Mouse (Mus musculus): ENCODE data around the gene Aspm. TPM values are rescaled to one million over a fixed set of nuclear protein-coding genes. Genes with fewer than 3 reads are reported as not detected.

The Aspm gene
- total and polyA plus RNA-seq, 2 experiments from 2014 or later = 0.75 to 4.0 TPM

GRCm38 (mm10) chr1:139455226-139455869 is 776 bp downstream of the Aspm start:
- WGBS = 2% methylated on average over 17 of the region's 17 CpGs
- H3K36me3 ChIP-seq (ENCODE audit: insufficient read depth, low read length) = peaks cover 3% of the 10 kb centered on the region; the same call in 1 of the 2 replicates
- no peak overlapping the region for H3K9ac ChIP-seq (replicated peaks; ENCODE audit: low read length, poor library complexity, severe bottlenecking)
- H3K9me3 ChIP-seq (ENCODE audit: low read length) = no peaks in the 10 kb centered on the region
- peak overlapping the region; percentile 64 for H3K4me3 ChIP-seq (ENCODE audit: low read depth, low read length)
- H3K27ac ChIP-seq (ENCODE audit: low read depth, low read length) = no peak overlapping the region
- no peak for TF ChIP-seq CTCF (IDR thresholded peaks at IDR 0.05)
- H3K27me3 ChIP-seq (ENCODE audit: insufficient read depth, low read length) = no peaks in the 10 kb centered on the region
- H3K4me1 ChIP-seq (ENCODE audit: insufficient read depth, low read length) = no peaks in the 10 kb centered on the region
- H3K4me2 ChIP-seq (ENCODE audit: low read depth, low read length, poor library complexity, severe bottlenecking) = peak overlapping the region; percentile 96
- peak; percentile 9; the same call in 1 of the 2 replicates for ATAC-seq (ENCODE audit: low FRiP score)
- no peak for DNase-seq (ENCODE audit: low spot score)

GRCm38 (mm10) chr1:139460807-139461206 is 6.2 kb downstream of the Aspm start:
- Histone ChIP-seq H3K9me3 (ENCODE audit: low read length) (no peaks in the 10 kb centered on the region), H3K27me3 (ENCODE audit: insufficient read depth, low read length) (no peaks in the 10 kb centered on the region), H3K4me2 (ENCODE audit: low read depth, low read length, poor library complexity, severe bottlenecking) (no peak overlapping the region), H3K4me3 (ENCODE audit: low read depth, low read length) (no peak overlapping the region), H3K36me3 (ENCODE audit: insufficient read depth, low read length) (no peaks in the 10 kb centered on the region), H3K9ac (replicated peaks; ENCODE audit: low read length, poor library complexity, severe bottlenecking) (no peak overlapping the region), H3K4me1 (ENCODE audit: insufficient read depth, low read length) (no peaks in the 10 kb centered on the region), H3K27ac (ENCODE audit: low read depth, low read length) (no peak overlapping the region)
- no peak for DNase-seq (ENCODE audit: low spot score)
- TF ChIP-seq CTCF (IDR thresholded peaks at IDR 0.05) = no peak
- 86% methylated on average over 5 of the region's 5 CpGs for WGBS
- ATAC-seq (ENCODE audit: low FRiP score) = no peak

- no peaks in the 10 kb centered on the region for H3K9me3 ChIP-seq (ENCODE audit: low read length)
- 85% methylated on average over 11 of the region's 11 CpGs for WGBS
- H3K4me2 ChIP-seq (ENCODE audit: low read depth, low read length, poor library complexity, severe bottlenecking) = no peak overlapping the region
- no peaks in the 10 kb centered on the region for H3K27me3 ChIP-seq (ENCODE audit: insufficient read depth, low read length)
- H3K9ac ChIP-seq (replicated peaks; ENCODE audit: low read length, poor library complexity, severe bottlenecking) = no peak overlapping the region
- no peak overlapping the region for H3K27ac ChIP-seq (ENCODE audit: low read depth, low read length)
- ATAC-seq (ENCODE audit: low FRiP score) (no peak), DNase-seq (ENCODE audit: low spot score) (no peak)
- no peak overlapping the region for H3K4me3 ChIP-seq (ENCODE audit: low read depth, low read length)
- TF ChIP-seq CTCF (IDR thresholded peaks at IDR 0.05) = no peak
- H3K36me3 ChIP-seq (ENCODE audit: insufficient read depth, low read length) = no peaks in the 10 kb centered on the region
- H3K4me1 ChIP-seq (ENCODE audit: insufficient read depth, low read length) = no peaks in the 10 kb centered on the region
Observed at GRCm38 (mm10) chr1:139465936-139466335, 11.4 kb downstream of the Aspm start.

- 88% methylated on average over 11 of the region's 11 CpGs for WGBS
- Histone ChIP-seq H3K36me3 (ENCODE audit: insufficient read depth, low read length) (no peaks in the 10 kb centered on the region), H3K4me3 (ENCODE audit: low read depth, low read length) (no peak overlapping the region), H3K27ac (ENCODE audit: low read depth, low read length) (no peak overlapping the region), H3K4me1 (ENCODE audit: insufficient read depth, low read length) (0 out of 2 replicates have a peak, but pooled peaks cover 5% of the 10 kb centered on the region), H3K27me3 (ENCODE audit: insufficient read depth, low read length) (no peaks in the 10 kb centered on the region), H3K4me2 (ENCODE audit: low read depth, low read length, poor library complexity, severe bottlenecking) (no peak overlapping the region), H3K9me3 (ENCODE audit: low read length) (no peaks in the 10 kb centered on the region), H3K9ac (replicated peaks; ENCODE audit: low read length, poor library complexity, severe bottlenecking) (no peak overlapping the region)
- ATAC-seq (ENCODE audit: low FRiP score) (no peak), DNase-seq (ENCODE audit: low spot score) (peak; percentile 37)
- no peak for TF ChIP-seq CTCF (IDR thresholded peaks at IDR 0.05)
Observed at GRCm38 (mm10) chr1:139478898-139479297, 24.3 kb downstream of the Aspm start.

GRCm38 (mm10) chr1:139480246-139480645 is 25.7 kb downstream of the Aspm start:
- DNase-seq (ENCODE audit: low spot score) (peak; percentile 3), ATAC-seq (ENCODE audit: low FRiP score) (no peak)
- Histone ChIP-seq H3K27ac (ENCODE audit: low read depth, low read length) (no peak overlapping the region), H3K4me1 (ENCODE audit: insufficient read depth, low read length) (0 out of 2 replicates have a peak, but pooled peaks cover 5% of the 10 kb centered on the region), H3K9me3 (ENCODE audit: low read length) (no peaks in the 10 kb centered on the region), H3K36me3 (ENCODE audit: insufficient read depth, low read length) (no peaks in the 10 kb centered on the region), H3K27me3 (ENCODE audit: insufficient read depth, low read length) (no peaks in the 10 kb centered on the region), H3K4me2 (ENCODE audit: low read depth, low read length, poor library complexity, severe bottlenecking) (no peak overlapping the region), H3K9ac (replicated peaks; ENCODE audit: low read length, poor library complexity, severe bottlenecking) (no peak overlapping the region), H3K4me3 (ENCODE audit: low read depth, low read length) (no peak overlapping the region)
- 90% methylated on average over 8 of the region's 8 CpGs for WGBS
- peak; percentile 39; the same call in 1 of the 2 replicates for TF ChIP-seq CTCF (IDR thresholded peaks at IDR 0.05)

GRCm38 (mm10) chr1:139481146-139481545 is 26.6 kb downstream of the Aspm start:
- H3K4me2 ChIP-seq (ENCODE audit: low read depth, low read length, poor library complexity, severe bottlenecking) = no peak overlapping the region
- 0 out of 2 replicates have a peak, but pooled peaks cover 5% of the 10 kb centered on the region for H3K4me1 ChIP-seq (ENCODE audit: insufficient read depth, low read length)
- H3K27ac ChIP-seq (ENCODE audit: low read depth, low read length) = no peak overlapping the region
- DNase-seq (ENCODE audit: low spot score) (peak; percentile 22), ATAC-seq (ENCODE audit: low FRiP score) (peak; percentile 73; the same call in 1 of the 2 replicates)
- TF ChIP-seq CTCF (IDR thresholded peaks at IDR 0.05) = no peak
- H3K4me3 ChIP-seq (ENCODE audit: low read depth, low read length) = no peak overlapping the region
- 76% methylated on average over 4 of the region's 4 CpGs for WGBS
- no peaks in the 10 kb centered on the region for H3K27me3 ChIP-seq (ENCODE audit: insufficient read depth, low read length)
- H3K9ac ChIP-seq (replicated peaks; ENCODE audit: low read length, poor library complexity, severe bottlenecking) = no peak overlapping the region
- H3K36me3 ChIP-seq (ENCODE audit: insufficient read depth, low read length) = no peaks in the 10 kb centered on the region
- H3K9me3 ChIP-seq (ENCODE audit: low read length) = no peaks in the 10 kb centered on the region
